Mouse (Mus musculus) retina, adult 2 months (tissue): ENCODE data around the gene Slc9a9.
"Not testable (repeated sequence)": the region's sequence is repeated elsewhere in the genome, so short reads cannot be mapped to it uniquely, and the experiment has no call there.

ENCODE experiments used
- DNase-seq: peaks from one replicate; pipeline ENCODE4 v3.0.0-alpha.2; 2012; ENCODE audit warnings: low read depth, low spot score

Gene Slc9a9

DNA sequence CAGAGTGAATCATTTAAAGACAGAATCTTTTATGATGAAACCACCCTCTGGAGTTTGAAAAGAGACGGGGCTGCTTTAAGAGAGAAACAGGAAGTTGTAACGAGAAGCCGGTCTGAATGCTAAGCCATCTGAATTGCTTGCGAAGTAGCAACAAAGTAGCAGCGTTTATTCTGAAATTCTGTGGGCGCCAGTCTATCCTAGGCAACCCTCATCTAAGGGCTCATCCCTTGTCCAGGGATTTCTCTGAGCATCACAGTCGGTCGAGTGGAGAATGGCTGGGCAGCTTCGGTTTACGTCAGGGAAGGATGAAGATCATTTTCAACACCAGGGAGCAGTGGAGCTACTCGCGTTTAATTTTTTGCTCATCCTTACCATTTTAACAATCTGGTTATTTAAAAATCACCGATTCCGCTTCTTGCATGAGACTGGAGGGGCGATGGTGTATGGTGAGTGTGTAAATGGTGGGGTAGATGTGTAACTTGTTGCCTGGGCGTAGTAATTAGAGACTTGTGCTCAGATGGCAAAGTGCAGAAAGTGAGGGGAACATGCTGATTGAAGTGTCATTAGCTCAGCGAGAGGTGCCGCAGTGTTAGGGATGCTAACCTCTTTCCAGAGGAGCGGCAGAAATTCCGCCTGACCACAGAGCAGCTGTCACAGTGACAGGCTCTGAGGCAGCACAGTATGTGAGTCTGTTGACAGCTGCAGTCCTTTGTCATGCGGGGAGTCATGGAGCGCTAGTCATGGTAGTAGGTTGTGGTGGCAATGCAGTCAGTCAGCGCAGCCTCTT, at the start of gene Slc9a9:
Gene Slc9a9 (plus strand): TSS at position 119 of the 787 bp plus-strand sequence.
- no peak for DNase-seq

GRCm38 (mm10) chr9:94620342-94620741, 49.4 kb upstream of the Slc9a9 start:
- DNase-seq: no peak

DNA sequence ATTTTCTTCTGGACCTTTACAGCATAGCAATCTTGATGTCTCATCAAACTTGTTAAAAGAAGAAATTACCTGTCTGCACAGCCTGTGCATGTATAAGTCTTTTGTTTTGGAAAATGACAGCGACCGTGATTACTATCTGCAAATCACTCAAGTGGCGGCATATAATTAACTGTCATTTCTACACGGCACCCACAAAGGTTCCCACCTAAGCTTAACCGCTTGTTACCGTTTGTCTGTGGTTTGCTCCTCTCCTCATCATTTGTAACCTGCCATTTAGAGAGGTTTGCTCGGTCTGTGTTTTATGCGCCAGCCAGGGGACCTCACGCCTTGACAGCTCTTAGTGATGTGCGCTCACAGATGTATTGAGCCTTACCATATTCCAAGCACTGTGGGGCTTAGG, 48.9 kb upstream of the Slc9a9 start:
- no peak for DNase-seq

- DNase-seq: no peak
Observed at GRCm38 (mm10) chr9:94621902-94622301, 47.8 kb upstream of the Slc9a9 start.

- no peak for DNase-seq
Observed at GRCm38 (mm10) chr9:94626737-94627136, 43.0 kb upstream of the Slc9a9 start.

DNA sequence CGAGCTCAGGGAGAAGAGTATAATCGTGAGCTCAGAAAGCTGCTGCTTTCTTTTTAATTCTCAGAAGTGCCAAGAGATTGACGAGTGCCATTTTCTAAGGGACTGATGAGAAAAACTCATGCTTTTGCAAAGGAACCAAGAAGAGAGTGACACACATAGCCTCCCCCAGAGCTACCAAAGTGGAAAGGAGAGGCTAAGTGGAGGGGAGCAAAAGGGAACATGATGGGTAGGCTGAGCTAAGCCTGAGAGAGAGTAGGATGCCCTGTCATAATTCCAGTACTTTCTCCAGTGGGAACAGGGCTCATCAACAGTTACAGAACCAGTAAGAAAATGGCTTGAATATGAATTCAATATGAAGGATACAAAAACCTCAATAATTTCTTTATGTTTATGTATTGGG, 40.8 kb upstream of the Slc9a9 start:
- DNase-seq: no peak

- DNase-seq: not testable (repeated sequence)
Observed at GRCm38 (mm10) chr9:94634275-94634674, 35.4 kb upstream of the Slc9a9 start.

GRCm38 (mm10) chr9:94645631-94646030, 24.1 kb upstream of the Slc9a9 start:
- no peak for DNase-seq

DNA sequence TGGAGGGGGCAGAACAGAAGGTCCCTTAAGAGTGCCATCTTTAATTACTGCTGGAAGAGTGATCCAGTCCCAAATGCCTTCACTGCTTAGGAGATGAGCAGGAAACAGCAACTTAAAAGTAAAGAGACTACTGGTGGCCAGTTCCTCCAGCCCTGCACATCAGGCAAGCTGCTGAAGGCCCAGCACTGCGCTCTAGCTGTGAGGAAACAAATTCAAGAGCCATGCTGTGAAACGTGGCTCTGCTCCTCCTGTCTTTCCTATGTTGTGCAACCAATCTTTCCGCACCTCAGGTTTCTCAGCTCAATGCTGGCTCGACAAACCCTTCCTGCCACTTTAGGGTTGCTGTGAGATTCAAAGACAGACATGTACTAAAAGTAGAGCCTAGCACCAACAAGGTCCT, 22.3 kb upstream of the Slc9a9 start:
- DNase-seq: no peak

- no peak for DNase-seq
Observed at GRCm38 (mm10) chr9:94649991-94650390, 19.7 kb upstream of the Slc9a9 start.

DNA sequence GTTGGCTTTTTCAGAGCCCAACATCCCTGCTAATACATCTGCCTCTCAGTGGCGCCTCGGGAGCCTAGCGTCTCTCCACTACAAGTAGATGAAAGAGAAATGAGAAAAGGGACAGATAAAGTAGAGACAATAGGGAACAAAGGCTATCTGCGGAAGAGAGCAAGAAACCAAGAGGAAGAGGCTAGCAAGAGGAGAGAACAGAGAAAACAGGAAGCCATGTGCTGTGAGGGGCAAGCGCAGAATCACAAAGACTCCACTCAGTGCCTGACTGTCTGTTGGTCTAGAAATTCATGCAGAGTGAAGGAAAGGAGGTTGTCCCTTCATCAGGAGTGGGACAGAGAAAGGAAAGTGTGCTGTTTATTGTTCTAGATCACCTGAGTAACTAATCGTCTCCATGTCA, 16.5 kb upstream of the Slc9a9 start:
- no peak for DNase-seq

- DNase-seq: no peak
Observed at GRCm38 (mm10) chr9:94653827-94654226, 15.9 kb upstream of the Slc9a9 start.

- no peak for DNase-seq
Observed at GRCm38 (mm10) chr9:94656265-94656664, 13.4 kb upstream of the Slc9a9 start.

DNA sequence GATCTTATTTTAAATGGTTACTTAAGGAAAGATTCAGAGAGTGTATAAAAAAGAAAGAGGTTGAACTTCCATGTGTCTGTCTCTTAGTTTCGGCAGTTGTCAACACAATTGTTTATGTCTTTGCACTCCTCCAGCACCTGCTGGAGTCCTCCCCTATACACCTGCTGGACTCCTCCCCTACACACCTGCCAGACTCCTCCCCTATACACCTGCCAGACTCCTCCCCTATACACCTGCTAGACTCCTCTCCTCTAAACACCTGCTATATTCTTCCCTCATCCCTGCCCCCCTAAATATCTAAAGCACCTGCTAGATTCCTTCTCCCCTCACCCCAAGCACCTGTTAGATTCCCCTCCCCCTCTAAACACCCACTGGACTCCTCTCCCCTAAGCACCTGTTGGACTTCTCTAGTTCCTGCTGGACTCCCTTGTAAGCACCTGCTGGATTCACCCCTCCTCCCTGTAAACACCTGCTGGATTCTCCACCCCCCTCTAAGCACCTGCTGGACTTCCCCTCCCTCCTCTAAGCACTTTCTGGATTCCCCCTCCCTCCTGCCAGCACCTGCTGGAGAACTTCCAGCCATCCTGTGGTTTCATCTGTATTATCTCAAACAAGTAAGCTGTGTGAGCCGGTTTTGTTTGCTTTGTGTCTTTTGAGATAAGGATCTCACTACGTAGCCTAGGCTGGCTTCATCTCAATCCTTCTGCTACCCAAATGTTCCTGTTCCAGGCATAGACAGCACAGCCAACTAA, 10.1 kb upstream of the Slc9a9 start:
- DNase-seq: no peak

DNA sequence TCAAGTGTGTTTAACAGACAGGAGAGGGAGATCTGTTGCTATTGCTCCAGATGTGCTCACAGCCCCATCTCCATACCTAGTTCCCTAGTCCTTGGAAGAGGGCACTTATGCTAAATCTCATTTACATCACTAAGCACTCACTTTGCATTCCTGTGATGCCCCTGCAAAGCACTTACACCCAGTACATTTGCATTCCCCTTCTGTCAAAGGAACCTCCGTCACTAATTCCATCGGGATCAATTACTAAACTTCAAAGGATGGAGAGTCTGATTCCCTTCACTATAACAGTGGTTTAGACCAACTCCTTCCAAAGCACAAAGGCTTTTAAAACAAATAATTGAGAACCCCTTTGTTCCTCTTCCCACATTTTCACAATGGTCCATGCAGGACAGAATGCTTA, 7.9 kb upstream of the Slc9a9 start:
- no peak for DNase-seq

- DNase-seq: no peak
Observed at GRCm38 (mm10) chr9:94665248-94665647, 4.5 kb upstream of the Slc9a9 start.

GRCm38 (mm10) chr9:94668589-94668988, 1.1 kb upstream of the Slc9a9 start:
- DNase-seq: no peak

DNA sequence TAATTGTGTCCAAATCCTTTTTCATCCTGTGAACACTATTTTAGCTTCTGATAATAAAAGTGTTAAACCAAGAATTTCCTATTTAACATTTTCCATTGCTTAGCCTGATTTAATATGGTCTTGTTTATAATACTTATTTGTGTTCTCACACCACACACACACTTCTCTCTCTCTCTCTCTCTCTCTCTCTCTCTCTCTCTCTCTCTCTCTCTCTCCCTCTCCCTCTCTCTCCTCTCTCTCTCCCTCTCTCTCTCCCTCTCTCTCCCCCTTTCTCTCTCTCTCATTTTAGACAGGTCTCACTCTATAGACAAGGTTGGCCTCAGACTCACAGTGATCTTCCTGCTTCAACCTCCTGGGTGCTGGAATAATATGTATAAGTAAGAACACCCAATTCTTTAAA, 995 bp downstream of the Slc9a9 start:
- no peak for DNase-seq

DNA sequence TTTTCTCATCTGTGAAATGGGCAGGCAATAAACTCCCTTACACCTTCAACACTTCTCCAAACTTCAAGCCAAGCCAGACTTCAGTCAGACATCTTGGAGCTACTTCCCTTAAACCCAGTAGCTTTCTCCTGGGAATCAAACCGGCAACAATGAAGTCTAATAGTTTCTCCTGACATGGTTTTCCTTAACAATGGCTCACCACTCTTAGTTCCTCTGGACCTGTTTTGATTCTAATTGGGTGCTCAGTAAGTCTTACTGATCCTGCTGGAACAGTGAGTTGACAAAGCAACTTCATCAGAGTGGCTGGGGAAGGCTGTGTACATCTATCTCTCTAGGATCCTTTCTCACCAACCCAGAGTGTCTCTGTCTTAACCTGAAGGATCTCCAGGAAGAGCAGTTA, 5.0 kb downstream of the Slc9a9 start:
- DNase-seq: no peak

- DNase-seq: no peak
Observed at GRCm38 (mm10) chr9:94678021-94678655, 8.4 kb downstream of the Slc9a9 start.

DNA sequence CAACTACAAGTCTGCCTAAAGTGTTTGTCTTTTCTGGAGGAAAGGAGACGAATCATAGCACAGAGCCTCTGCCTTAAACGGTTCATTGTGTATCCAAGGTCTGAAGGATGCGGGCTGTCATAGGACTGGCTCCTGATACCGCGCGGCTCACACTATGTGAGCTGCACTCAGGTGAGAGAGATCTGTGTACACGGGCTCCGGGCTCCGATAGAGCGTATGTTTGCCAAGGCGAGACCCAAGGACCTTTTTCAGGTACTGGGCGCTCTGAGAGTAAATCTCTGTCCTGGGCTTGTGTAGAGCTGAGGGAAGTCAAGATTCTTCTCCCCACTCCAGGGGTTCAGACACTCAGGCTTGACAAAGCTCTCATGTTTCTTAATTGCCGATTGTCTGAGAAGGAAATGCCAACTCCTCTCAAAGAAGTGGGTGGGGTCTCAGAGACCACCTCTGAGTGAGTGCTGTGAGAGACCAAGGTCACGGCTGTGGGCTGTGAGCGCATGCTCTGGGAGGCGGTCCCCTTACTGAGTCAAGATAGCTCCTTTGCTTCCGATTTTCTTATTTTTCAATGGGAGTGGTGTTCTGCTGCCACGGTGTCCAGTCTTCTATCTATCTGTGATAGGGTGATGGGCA, 10.9 kb downstream of the Slc9a9 start:
- no peak for DNase-seq

- DNase-seq: no peak
Observed at GRCm38 (mm10) chr9:94681095-94681487, 11.4 kb downstream of the Slc9a9 start.
